Mouse (Mus musculus) liver, postnatal 0 days (tissue): ENCODE measurements around the gene Caskin1. TPM values are rescaled to one million over a fixed set of nuclear protein-coding genes. Genes with fewer than 3 reads are reported as not detected.

Experiments
- ATAC-seq: fragments of 200-750 bp; cut with Nextera tagmentation; 2 replicates; pipeline ENCODE4 v1.8.0; 2017; ENCODE audit warnings: mild to moderate bottlenecking, moderate library complexity
- DNase-seq: peaks from one replicate; pipeline ENCODE4 v3.0.0-alpha.2; 2016
- H3K27ac ChIP-seq: fragments of 300-500 bp; sonication (generic); 2 replicates; pipeline ENCODE4 v1.5.1; 2014; ENCODE audit warnings: antibody characterized with exemption, moderate library complexity, mild to moderate bottlenecking, low read depth
- H3K27me3 ChIP-seq: fragments of 300-500 bp; sonication (generic); 2 replicates; pipeline ENCODE4 v1.6.1; 2014; ENCODE audit warnings: low read length, control low read depth, mixed read lengths; ENCODE audit not compliant: insufficient read depth
- H3K36me3 ChIP-seq: fragments of 300-500 bp; sonication (generic); replicated peaks from 2 replicates; pipeline ENCODE4 v1.6.1; 2014; ENCODE audit warnings: mild to moderate bottlenecking, control low read depth, low read length, moderate library complexity, mixed read lengths; ENCODE audit not compliant: insufficient read depth
- H3K4me1 ChIP-seq: fragments of 300-500 bp; sonication (generic); 2 replicates; pipeline ENCODE4 v1.6.1; 2014; ENCODE audit warnings: antibody characterized with exemption, mild to moderate bottlenecking, control low read depth; ENCODE audit not compliant: insufficient read depth
- H3K4me2 ChIP-seq: fragments of 300-500 bp; sonication (generic); 2 replicates; pipeline ENCODE4 v1.6.1; 2014; ENCODE audit warnings: low read depth, mild to moderate bottlenecking, low read length, moderate library complexity, mixed read lengths
- H3K4me3 ChIP-seq: fragments of 300-500 bp; sonication (generic); 2 replicates; pipeline ENCODE4 v1.5.1; 2014; ENCODE audit warnings: low read depth, low read length
- H3K9ac ChIP-seq: fragments of 300-500 bp; sonication (generic); replicated peaks from 2 replicates; pipeline ENCODE4 v1.6.1; 2014; ENCODE audit warnings: mild to moderate bottlenecking, moderate library complexity
- H3K9me3 ChIP-seq: fragments of 300-500 bp; sonication (generic); 2 replicates; pipeline ENCODE4 v1.6.1; 2016; ENCODE audit warnings: mild to moderate bottlenecking, control low read depth, low read length, mixed read lengths
- CTCF ChIP-seq: sonication (generic); IDR thresholded peaks from 2 replicates; pipeline ENCODE4 v1.5.1; 2016; ENCODE audit warnings: antibody characterized with exemption, low read depth
- EP300 ChIP-seq: IDR thresholded peaks from 2 replicates; pipeline ENCODE4 v1.6.1; 2016; ENCODE audit warnings: antibody characterized with exemption, low read depth, mild to moderate bottlenecking
- WGBS: fragments of 180-500 bp; shearing (Covaris S2); extraction: QIAGEN DNeasy Blood & Tissue Kit; methylation state at CpG from one replicate; pipeline ENCODE4 v1.1.7; 2014; ENCODE audit not compliant: insufficient replicate concordance; 5-methylcytosine and 5-hydroxymethylcytosine counted together
- polyA plus RNA-seq: library from polyadenylated mRNA; unstranded; fragments of >200 nt; fragmentation: Nextera tagmentation; extraction: Ambion mirVana; gene quantifications from 2 replicates; pipeline ENCODE4 v1.2.1, GENCODE M21; 2015

Caskin1 gene
- polyA plus RNA-seq, 1 experiment from 2014 or later: not detected

DNA sequence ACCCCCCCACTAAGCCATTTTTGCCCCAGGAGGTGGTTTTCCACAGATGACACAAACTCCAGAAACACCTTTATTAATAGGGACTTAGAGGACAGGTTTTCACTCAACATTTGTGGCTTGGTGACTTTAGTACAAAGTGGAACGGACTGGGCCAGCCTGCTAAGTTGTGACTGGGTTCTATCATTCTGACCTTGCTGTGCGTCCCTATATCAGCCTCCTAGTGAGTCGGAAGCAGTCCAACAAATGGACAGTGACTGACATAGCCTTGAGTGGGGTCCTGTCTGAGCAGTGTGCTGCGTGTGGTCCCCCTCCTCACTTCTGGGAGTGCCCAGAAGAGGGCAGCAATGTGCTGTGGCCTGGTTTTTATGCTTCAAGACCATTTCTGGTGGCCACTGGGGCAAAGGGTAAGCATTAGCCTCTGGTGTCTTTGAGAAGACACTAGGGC is 40.6 kb downstream of the Caskin1 start:
- H3K4me3 ChIP-seq: peak overlapping the region; percentile 87
- H3K4me1 ChIP-seq: peaks cover 47% of the 10 kb centered on the region
- DNase-seq (peak; percentile 79), ATAC-seq (no peak)
- H3K9ac ChIP-seq: peak overlapping the region; percentile 79
- H3K36me3 ChIP-seq: peaks cover 12% of the 10 kb centered on the region
- TF ChIP-seq CTCF (peak; percentile 95), EP300 (no peak)
- H3K27me3 ChIP-seq: no peaks in the 10 kb centered on the region
- WGBS: 2% methylated on average over 4 of the region's 4 CpGs
- H3K27ac ChIP-seq: peak overlapping the region; percentile 81
- H3K9me3 ChIP-seq: no peaks in the 10 kb centered on the region
- H3K4me2 ChIP-seq: peak overlapping the region; percentile 94

DNA sequence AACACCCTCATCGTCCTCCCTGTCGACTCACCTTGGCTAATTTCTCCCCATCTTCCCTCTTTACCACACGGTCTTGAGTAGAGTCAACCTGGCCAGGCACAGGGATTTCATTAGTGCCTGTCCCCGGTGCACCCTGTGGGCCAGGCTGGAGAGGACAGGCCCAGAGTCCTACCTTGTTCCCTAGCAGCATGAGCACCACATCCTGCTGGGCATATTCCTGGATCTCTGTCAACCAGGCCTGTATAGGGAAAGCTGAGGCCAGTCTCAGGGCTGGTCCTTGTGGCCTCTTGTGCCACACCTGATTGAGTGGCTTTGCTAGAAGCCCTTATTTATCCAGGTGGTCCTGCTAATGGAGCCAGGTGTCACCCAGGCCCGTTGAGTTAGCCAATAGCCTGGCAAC is 41.5 kb downstream of the Caskin1 start:
- H3K4me1 ChIP-seq: peaks cover 47% of the 10 kb centered on the region
- peak overlapping the region; percentile 87 for H3K4me3 ChIP-seq
- WGBS: 25% methylated on average over 5 of the region's 5 CpGs

DNA sequence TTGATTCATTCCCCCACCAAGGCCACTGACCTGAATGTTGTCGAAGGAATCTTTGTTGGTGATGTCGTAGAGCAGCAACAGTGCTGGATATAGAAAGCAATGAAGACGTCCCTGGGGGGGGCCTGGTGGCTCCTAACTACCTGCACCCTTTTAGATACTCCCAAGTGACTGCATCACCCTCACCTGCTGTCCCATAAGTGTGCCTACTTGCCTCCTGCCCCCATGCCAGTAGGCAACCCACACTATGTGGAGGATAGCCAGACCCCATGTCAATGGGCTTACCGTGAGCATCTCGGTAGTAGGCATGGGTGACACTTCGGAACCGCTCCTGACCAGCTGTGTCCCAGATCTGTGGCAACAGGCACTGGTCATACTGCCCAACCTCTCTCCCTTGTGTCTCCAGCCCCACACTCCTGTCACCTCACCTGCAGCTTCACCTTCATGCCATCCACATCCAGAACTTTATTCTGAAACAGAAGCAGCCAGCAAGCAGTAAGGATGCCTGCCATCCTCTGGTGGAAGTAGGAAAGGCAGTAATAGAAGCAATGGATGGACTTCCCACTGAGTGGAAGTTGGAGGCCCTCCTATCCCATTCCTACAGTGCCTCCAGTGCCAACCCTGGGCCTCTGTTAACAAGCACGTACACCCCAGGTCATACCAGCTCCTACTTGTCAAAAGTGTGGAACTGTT is 42.1 kb downstream of the Caskin1 start:
- H3K27ac ChIP-seq: no peak overlapping the region
- no peaks in the 10 kb centered on the region for H3K27me3 ChIP-seq
- peaks cover 41% of the 10 kb centered on the region for H3K4me1 ChIP-seq
- peak overlapping the region; percentile 87; the same call in 1 of the 2 replicates for H3K4me3 ChIP-seq
- no peak for DNase-seq
- no peak for ATAC-seq
- peaks cover 12% of the 10 kb centered on the region for H3K36me3 ChIP-seq
- WGBS: 38% methylated on average over 8 of the region's 8 CpGs
- H3K4me2 ChIP-seq: peak overlapping the region; percentile 94; the same call in 1 of the 2 replicates
- peak; percentile 37; the same call in 1 of the 2 replicates for TF ChIP-seq CTCF
- TF ChIP-seq EP300: no peak
- H3K9ac ChIP-seq: no peak overlapping the region; the same call in 1 of the 2 replicates
- H3K9me3 ChIP-seq: no peaks in the 10 kb centered on the region

More for the DNA sequence above, 41.5 kb downstream of the Caskin1 start:
- ATAC-seq (no peak), DNase-seq (no peak)
- no peak for TF ChIP-seq CTCF
- no peak for TF ChIP-seq EP300
- Histone ChIP-seq H3K27ac (peak overlapping the region; percentile 81), H3K27me3 (no peaks in the 10 kb centered on the region), H3K4me2 (peak overlapping the region; percentile 94), H3K9ac (peak overlapping the region; percentile 79), H3K9me3 (no peaks in the 10 kb centered on the region), H3K36me3 (peaks cover 12% of the 10 kb centered on the region)

DNA sequence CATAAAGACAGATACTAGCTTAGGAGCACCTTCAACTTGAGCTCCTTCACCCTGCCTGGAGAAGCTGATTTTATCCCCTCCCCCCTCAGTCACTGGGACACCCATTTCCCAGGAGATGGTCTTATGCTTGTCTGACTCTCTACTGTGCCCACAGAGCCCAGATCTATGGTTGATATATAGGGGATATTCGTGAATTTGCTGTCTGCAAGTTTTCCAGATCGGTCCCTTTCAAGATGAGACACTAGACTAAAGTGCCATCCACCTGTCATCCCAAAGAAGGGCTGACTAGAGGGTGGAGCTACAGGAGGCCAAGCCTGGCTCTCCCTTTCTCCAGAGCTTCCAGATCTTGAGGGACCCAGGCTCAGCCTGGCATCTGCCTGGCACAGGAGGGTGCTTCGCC is 42.7 kb downstream of the Caskin1 start:
- DNase-seq (no peak), ATAC-seq (no peak)
- H3K4me2 ChIP-seq: no peak overlapping the region
- no peak for TF ChIP-seq EP300
- TF ChIP-seq CTCF: no peak
- H3K4me3 ChIP-seq: no peak overlapping the region
- H3K9ac ChIP-seq: no peak overlapping the region
- no peaks in the 10 kb centered on the region for H3K9me3 ChIP-seq
- peaks cover 39% of the 10 kb centered on the region for H3K4me1 ChIP-seq
- WGBS: 60% methylated on average over 3 of the region's 3 CpGs
- H3K27me3 ChIP-seq: no peaks in the 10 kb centered on the region
- peaks cover 12% of the 10 kb centered on the region for H3K36me3 ChIP-seq
- no peak overlapping the region for H3K27ac ChIP-seq

DNA sequence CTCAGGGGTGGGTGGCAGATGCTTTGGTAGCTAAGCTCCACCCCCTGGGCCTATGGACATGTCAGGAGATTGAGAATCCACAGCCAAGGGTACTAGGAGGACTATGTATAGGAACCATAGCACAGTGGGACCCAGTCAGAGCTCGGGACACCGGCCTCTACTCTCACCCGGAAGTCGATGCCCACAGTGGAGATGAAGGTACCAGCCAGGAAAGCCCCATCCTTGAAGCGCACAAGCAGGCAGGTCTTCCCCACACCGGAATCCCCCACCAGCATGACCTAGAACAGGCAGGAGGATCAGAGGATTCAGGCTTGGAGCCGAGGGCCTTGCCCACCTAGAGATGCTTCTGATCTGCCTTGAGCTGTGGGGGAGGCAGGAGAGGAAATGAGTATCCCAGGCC is 43.6 kb downstream of the Caskin1 start:
- no peaks in the 10 kb centered on the region for H3K9me3 ChIP-seq
- DNase-seq (no peak), ATAC-seq (no peak)
- H3K27ac ChIP-seq: no peak overlapping the region
- no peak overlapping the region for H3K4me2 ChIP-seq
- TF ChIP-seq EP300 (no peak), CTCF (no peak)
- H3K4me3 ChIP-seq: no peak overlapping the region
- peaks cover 31% of the 10 kb centered on the region for H3K4me1 ChIP-seq
- peaks cover 12% of the 10 kb centered on the region for H3K36me3 ChIP-seq
- H3K27me3 ChIP-seq: no peaks in the 10 kb centered on the region
- WGBS: 67% methylated on average over 7 of the region's 7 CpGs
- H3K9ac ChIP-seq: no peak overlapping the region

DNA sequence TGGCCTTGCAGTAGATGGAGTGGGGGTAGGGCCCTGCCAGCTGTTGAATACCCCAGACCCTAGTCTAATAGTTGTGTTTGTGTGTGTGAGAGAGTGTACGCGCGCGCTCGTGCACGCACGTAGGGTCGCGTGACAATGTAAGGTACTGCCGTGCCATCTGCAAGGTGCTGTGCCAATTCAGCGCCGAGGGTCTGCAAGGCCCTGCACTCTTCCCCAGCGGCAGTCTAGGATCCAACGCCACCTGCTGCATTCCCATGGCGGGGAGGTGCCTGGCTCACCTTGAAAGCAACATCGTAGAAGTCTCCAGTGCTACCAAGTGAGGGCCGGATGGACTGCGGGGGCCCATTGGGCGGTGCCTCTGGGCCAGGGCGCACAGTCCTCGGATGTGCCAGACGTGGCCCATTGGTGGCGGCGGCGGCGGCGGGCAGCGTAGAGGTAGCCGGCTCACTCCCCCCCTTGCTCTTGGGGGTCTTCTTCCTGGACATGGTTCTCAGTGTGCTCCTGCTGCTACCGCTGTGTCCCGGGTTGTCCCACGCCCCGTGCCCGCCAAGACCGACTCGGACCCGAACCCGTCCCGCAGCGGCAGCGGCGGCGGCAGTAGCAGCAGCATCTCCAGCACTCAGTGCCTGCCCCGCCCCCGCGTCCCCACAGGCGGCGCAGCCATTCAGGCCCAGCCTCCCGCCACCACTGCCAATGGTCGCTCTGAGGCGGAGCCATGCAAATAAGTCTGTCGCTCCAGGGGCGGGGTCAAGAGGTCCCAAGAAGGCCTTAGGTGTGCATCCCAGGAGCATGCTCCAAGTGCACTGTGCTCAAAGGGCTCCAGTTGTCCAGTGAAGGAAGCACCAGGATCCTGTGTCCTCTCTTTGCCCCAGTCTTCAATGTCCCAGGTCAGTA is 44.9 kb downstream of the Caskin1 start:
- peaks cover 12% of the 10 kb centered on the region for H3K36me3 ChIP-seq
- peak overlapping the region; percentile 64 for H3K4me2 ChIP-seq
- peak; percentile 87 for ATAC-seq
- H3K9ac ChIP-seq: peak overlapping the region; percentile 3; the same call in 1 of the 2 replicates
- H3K27me3 ChIP-seq: no peaks in the 10 kb centered on the region
- TF ChIP-seq EP300 (no peak), CTCF (peak; percentile 55)
- no peaks in the 10 kb centered on the region for H3K9me3 ChIP-seq
- H3K4me1 ChIP-seq: peaks cover 31% of the 10 kb centered on the region
- DNase-seq: peak; percentile 92
- H3K4me3 ChIP-seq: peak overlapping the region; percentile 24
- 10% methylated on average over 53 of the region's 53 CpGs for WGBS
- H3K27ac ChIP-seq: no peak overlapping the region
